Mouse (Mus musculus) heart, adult 2 months (tissue): ENCODE results near the gene Rnf144a.
A peak's percentile ranks its signal among the peaks of the same experiment; 100 is the strongest.

Experiments
- CTCF ChIP-seq: fragments of 200-600 bp; IDR thresholded peaks from 2 replicates; pipeline ENCODE4 v1.8.1; 2022; ENCODE audit warnings: antibody characterized with exemption, mild to moderate bottlenecking, moderate library complexity
- POLR2A ChIP-seq: fragments of 200-500 bp; IDR thresholded peaks from 2 replicates; pipeline ENCODE4 v1.6.1; 2011; ENCODE audit warnings: mild to moderate bottlenecking, low read depth, low read length, control low read depth; ENCODE audit not compliant: insufficient read depth

- TF ChIP-seq POLR2A (peak; percentile 24; the same call in 1 of the 2 replicates), CTCF (no peak)
These were observed 24.3 kb upstream of the Rnf144a start for GRCm38 (mm10) chr12:26439366-26439765.
